In genomic region chr3:102194291-102195051, GRCm38 (mm10) we compare ENCODE assay signal across 7 mouse cellular contexts. TPM values are rescaled to one million over a fixed set of nuclear protein-coding genes. Genes with fewer than 3 reads are reported as not detected.
DNase-seq lines count a peak whose midpoint lies in the region; ATAC-seq lines count a peak whose summit lies in the region.

No protein-coding gene starts in this region.

- peaks cover 99% of the 10 kb centered on the region for H3K4me1 ChIP-seq in heart, embryonic 13.5 days

- peak overlapping the region; percentile 60 for H3K4me2 ChIP-seq in heart, embryonic 13.5 days

- H3K27me3 ChIP-seq in heart, embryonic 13.5 days (replicated peaks), result no peaks in the 10 kb centered on the region; the same call in 1 of the 2 replicates

- WGBS in heart, embryonic 13.5 days, result 20% methylated on average over 11 of the region's 11 CpGs

- H3K9me3 ChIP-seq in heart, embryonic 13.5 days, result no peaks in the 10 kb centered on the region

- H3K27ac ChIP-seq in heart, embryonic 13.5 days (replicated peaks), result peak overlapping the region; percentile 79

- ATAC-seq in heart, embryonic 13.5 days (ENCODE audit: extremely low read depth, insufficient number of reproducible peaks, low FRiP score, low TSS enrichment), result no peak
- ATAC-seq in granulocyte monocyte progenitor cell, adult 5-6 weeks (replicated peaks; ENCODE audit: poor library complexity, severe bottlenecking), result no peak; the same call in 1 of the 2 replicates

- peaks cover 19% of the 10 kb centered on the region for H3K36me3 ChIP-seq in heart, embryonic 13.5 days

- H3K9ac ChIP-seq in heart, embryonic 13.5 days, result peak overlapping the region; percentile 53

- no peak overlapping the region for H3K4me3 ChIP-seq in heart, embryonic 13.5 days

- DNase-seq in testis, postnatal 14 days (ENCODE audit: low spot score), result peak; percentile 27
- DNase-seq in testis, postnatal 10 days (ENCODE audit: low spot score), result no peak
- DNase-seq in lung, postnatal 14 days, result peak; percentile 17
- DNase-seq in MN1 (ENCODE audit: low spot score), result no peak
- no peak for DNase-seq in thymus, postnatal 10 days (ENCODE audit: low spot score in 2 of 2)

RNA-seq across cellular contexts. Expression of gene Vangl1, which starts 10.0 kb away (rescaled TPM):
- polyA plus RNA-seq in heart, embryonic 13.5 days (2015; fragmentation: Nextera tagmentation; extraction: Ambion mirVana), result 19.2 and 24.0 TPM in 2 replicates
- total RNA-seq in granulocyte monocyte progenitor cell, adult 5-6 weeks (2014; fragmentation: Nextera tagmentation), result 1.5 TPM in 1 of 2 replicates, not detected in the other
- 1.0 and 4.4 TPM in 2 replicates for total RNA-seq in granulocyte monocyte progenitor cell, adult 5-6 weeks (2017)

Comparison
In these comparisons a context has a peak if more than half of its experiments do, and no peak if none do; other contexts are left out.
1. DNase-seq: peak in testis, postnatal 14 days (single experiment) and lung, postnatal 14 days (single experiment); none in testis, postnatal 10 days (single experiment), MN1 (single experiment) and thymus, postnatal 10 days (0 of 2).